Mouse (Mus musculus) skeletal muscle tissue, adult 2 months (tissue): ENCODE data around the gene Gpx3.
"Not testable (repeated sequence)": the region's sequence is repeated elsewhere in the genome, so short reads cannot be mapped to it uniquely, and the experiment has no call there.

Experiments
- DNase-seq: peaks from one replicate; pipeline ENCODE4 v3.0.0-alpha.2; 2012; ENCODE audit warnings: low read depth, low spot score

Gpx3 gene

GRCm38 (mm10) chr11:54939501-54939900 is 37.2 kb downstream of the Gpx3 start:
- no peak for DNase-seq

DNA sequence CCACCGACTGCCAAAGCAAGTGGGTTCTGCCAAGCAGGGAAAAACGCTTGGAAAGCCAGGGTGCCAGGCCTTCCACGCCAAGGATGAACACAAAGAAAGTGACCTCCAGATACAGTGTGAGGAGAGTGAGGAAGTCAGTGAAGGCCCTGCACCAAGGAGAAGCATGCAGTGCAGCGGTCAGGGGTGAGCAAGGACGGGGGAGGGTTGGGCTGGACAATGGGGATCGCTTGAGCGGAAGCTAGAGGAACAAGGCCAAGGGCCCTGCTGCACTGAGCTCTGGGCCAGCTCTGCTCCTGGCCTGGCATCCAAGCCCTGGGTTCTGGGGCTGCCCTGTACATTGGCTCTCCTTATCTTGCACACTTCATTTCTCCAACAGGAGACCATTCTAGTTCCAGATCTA is 37.8 kb downstream of the Gpx3 start:
- no peak for DNase-seq

DNA sequence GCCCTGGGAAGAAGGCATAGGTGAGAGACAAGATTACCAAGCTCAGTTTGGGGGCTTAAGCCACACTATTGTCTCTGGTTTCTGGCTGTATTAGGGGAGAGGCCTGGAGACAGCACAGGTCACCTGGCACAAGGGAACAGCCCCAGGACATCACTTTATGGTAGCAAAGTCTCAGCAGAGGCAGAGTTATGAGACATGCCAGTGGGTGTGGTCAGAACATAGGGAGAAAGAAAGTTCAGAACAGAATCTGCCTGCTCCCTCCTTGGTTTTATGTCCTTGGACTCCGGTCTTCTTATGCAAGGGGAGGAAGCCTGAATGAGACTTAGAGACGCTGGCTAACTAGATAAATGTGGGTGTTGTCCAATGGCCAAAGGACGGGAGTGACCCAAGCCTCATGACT is 42.4 kb downstream of the Gpx3 start:
- no peak for DNase-seq

DNA sequence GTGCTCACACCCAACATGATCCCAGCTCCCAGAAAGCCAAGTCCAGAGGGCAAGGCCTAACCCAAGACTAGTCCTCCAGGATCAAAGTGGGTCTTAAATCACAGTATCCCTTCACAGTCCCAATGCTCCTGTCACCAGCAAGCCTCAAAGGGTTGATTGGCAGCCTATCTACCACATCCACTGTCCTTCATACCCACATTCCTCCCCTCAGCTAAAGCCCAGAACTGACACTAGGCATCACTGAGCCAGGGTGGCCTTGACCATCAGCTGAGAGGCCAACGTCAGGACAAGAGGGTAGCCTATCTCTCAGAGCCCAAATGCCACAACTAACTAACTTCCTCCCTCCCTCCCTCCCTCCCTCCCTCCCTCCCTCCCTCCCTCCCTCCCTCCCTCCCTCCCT is 47.5 kb downstream of the Gpx3 start:
- no peak for DNase-seq

- DNase-seq = no peak
Measured at GRCm38 (mm10) chr11:54950684-54951083, 48.4 kb downstream of the Gpx3 start.

- no peak for DNase-seq
Measured at GRCm38 (mm10) chr11:54952651-54953050, 50.4 kb downstream of the Gpx3 start.

- no peak for DNase-seq
Measured at GRCm38 (mm10) chr11:54953993-54954446, 51.8 kb downstream of the Gpx3 start.

- no peak for DNase-seq
Measured at GRCm38 (mm10) chr11:54954716-54955115, 52.5 kb downstream of the Gpx3 start.

DNA sequence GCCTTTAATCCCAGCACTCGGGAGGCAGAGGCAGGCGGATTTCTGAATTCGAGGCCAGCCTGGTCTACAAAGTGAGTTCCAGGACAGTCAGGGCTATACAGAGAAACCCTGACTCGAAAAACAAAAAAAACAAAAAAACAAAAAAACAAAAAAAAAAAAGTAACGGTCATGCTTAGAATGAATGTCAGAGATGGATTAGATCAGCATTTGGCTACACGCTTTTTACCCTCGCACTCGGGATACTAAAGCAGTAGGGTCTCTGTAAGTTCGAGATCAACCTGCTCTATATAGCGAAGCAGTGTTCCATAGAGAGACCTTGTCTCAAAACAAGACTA is 53.1 kb downstream of the Gpx3 start:
- not testable (repeated sequence) for DNase-seq

GRCm38 (mm10) chr11:54955735-54956480 is 53.7 kb downstream of the Gpx3 start:
- peak; percentile 96 for DNase-seq

DNA sequence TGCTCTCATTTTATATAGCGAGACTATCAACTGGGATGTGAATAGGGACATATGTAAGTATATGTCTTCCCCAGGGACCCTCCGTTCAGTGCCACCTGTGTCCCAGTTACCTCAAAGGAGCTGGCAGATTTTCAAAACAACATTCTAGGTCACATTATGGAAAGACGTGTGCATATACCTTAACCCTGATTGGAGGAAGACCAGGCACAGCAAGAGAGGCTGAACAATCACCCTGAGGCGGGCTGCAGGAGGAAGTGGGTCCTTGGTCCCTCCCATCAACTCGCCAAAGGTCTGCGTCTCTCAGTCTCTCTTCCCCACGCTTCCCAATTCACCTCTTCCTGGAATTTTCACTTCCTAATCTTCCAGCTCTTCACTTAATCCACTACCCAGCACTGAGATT is 54.7 kb downstream of the Gpx3 start:
- DNase-seq = no peak

DNA sequence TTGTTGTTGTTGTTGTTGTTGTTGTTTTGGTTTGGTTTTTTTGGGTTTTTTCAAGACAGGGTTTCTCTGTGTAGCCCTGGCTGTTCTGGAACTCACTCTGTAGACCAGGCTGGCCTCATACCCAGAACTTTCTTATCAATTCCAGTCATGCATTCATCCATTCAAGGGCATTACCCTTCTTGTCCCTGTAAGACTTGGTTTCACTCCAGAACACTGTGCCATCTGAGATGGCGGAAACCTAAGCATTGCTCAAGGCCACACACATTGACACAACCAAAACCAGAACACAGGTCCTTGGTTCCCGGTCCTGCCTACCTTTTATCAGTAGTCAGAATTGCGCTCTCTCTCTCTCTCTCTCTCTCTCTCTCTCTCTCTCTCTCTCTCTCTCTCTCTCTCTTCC is 55.5 kb downstream of the Gpx3 start:
- DNase-seq = not testable (repeated sequence)

GRCm38 (mm10) chr11:54958571-54959073 is 56.4 kb downstream of the Gpx3 start:
- no peak for DNase-seq
